Mouse (Mus musculus) embryonic fibroblast, embryonic 13.5 days (primary cell): ENCODE results near the gene Wdr18.

ENCODE experiments used
- CTCF ChIP-seq: IDR thresholded peaks from 2 replicates; pipeline ENCODE4 v1.5.1; 2011; ENCODE audit warnings: mild to moderate bottlenecking, control low read depth, low read length, moderate library complexity, borderline replicate concordance; ENCODE audit not compliant: insufficient read depth
- POLR2A ChIP-seq: IDR thresholded peaks from 2 replicates; pipeline ENCODE4 v1.6.1; 2011; ENCODE audit warnings: low read depth, mild to moderate bottlenecking, control low read depth, low read length, moderate library complexity

- TF ChIP-seq CTCF = no peak
- no peak for TF ChIP-seq POLR2A
Observed at GRCm38 (mm10) chr10:79970415-79971182, 10.6 kb downstream of the Wdr18 start, which contains the start of gene Grin3b.
